Mouse (Mus musculus) kidney, adult 18-20 months (tissue): ENCODE results near the gene Zbed3.
A peak's percentile ranks its signal among the peaks of the same experiment; 100 is the strongest.
"Not testable (repeated sequence)": the region's sequence is repeated elsewhere in the genome, so short reads cannot be mapped to it uniquely, and the experiment has no call there.

Experiments used
- DNase-seq: peaks from one replicate; pipeline ENCODE4 v3.0.0; 2021

Zbed3 gene

GRCm38 (mm10) chr13:95332086-95332899 is 8.9 kb downstream of the Zbed3 start:
- no peak for DNase-seq

DNA sequence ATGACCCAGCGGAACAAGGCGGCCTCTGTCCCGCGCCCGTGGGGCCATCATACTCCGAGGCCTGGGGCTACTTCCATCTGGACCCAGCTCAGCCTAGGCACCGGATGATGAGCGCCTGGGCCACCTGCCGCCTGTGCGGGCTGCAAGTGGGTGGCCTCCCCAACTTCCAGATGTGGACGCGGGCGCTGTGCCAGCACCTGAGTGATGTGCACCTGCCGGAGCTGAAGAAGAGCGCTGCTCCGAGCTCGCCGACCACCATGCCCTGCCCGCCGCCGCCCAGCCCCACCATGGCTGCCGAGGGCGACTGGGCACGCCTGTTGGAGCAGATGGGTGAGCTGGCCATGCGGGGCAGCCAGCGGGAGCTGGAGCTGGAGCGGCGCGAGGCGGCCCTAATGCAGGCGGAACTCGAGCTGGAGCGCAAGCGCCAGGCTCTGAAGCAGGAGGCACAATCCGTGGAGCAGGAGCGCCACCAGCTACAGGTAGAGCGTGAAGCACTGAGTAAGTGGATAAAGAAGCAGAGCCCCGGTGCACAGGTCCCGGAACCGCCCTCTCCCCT is 12.8 kb downstream of the Zbed3 start:
- no peak for DNase-seq

DNA sequence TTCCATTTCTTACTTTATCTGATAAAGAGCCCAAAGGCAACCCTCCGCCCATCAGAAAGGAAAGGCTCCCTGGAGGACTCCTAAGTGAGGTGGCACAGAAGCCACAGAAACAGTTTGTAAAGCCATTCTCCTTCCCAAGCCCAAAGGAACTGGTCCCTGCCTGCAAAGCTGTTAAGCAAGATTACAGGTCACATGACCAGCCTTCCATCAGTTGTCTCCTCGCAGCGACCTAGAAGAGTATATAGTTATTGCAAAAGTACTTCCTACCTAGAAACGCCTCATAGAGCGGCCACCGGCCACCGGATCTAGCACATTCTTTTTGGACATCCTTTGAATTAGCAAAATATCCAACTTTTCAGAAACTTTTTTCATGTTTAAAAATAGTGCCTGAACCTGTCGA is 20.1 kb downstream of the Zbed3 start:
- DNase-seq = no peak

DNA sequence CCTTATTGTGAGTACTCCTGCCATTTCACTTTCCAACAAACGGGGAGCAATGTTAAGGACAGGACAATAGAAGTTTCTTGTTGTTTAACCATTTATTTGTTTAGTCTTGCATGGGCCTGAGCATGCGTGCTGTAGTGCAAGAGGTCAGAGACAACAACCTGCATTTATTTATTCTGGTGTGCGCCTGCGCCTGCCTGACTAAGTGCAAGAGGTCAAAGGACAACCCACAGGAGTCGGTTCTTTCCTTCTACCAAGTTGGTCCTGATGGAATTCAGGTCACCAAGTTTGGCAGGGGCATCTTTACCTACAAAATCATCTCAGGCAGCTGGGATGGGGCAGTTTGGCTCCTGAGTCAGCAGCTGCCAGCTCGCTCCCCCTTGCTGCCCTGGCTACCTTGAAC is 22.5 kb downstream of the Zbed3 start:
- DNase-seq = peak; percentile 45

DNA sequence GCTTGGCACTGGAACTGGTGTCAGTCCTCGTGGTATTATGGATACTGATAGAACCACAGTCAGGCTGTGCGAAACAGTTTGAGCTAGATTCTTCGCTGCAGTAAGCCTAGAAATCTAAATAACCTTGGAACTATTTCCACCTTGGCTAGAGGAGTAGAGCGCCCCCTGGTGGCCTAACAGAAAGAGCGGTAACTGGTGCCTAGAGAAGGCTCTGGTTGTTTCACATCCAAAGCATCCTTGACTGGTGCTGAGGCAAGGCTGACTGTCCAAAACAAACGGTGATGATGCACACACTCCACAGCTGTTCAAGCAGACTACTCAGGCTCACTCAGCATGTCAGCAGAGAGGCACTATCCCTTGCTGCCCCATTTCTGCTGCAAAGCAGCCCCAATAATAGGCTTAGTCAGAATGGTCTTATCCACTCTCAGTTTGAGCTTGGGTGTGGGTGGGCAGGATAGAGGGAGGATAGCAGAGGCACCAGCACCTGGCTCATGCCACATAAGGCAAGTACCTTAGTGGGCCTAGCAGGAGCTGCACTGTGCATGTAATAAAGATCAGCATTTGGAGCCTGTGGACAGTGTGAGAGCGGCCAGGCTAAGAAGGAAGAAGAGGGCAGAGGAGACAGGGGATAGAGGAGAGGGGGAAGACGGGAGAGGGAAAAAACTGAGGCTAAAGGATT is 23.7 kb downstream of the Zbed3 start:
- DNase-seq = peak; percentile 83

DNA sequence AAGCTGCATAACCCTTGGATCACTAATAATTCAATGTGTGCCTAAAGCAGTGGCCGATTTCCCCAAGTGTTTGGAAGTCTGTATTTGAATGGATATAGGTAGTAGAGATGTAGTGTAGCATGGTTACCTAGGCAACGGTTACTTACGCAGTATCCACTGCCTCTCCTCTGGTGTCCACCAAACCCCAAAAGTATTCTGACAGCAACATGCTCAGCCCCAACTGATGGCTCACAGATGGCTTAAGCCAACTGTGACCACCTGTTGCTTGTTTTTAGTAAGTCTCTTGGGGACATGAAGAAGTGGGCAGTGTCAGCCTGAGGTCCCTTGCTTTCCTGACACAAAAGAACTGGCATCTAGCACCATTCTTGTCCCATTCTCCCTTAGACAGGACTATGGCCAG is 25.1 kb downstream of the Zbed3 start:
- no peak for DNase-seq

DNA sequence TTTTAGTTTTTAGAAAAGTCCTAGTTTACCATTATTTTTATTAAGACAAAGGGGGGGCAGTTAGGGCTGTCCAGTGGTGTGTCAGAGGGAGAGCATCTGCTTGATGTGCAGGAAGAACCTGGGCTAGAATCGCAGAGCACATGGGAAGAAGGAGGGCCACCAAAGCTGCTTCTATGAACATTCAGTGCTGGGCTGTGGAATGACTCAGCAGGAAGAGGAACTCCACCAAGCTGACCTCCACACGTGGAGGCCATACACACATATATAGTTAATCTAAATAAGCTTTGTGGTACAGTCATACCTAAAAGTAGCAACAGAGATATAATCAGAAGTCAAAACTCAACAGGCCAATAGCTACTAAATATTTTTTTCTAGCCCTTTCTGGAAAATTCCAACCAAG is 34.8 kb downstream of the Zbed3 start:
- no peak for DNase-seq

DNA sequence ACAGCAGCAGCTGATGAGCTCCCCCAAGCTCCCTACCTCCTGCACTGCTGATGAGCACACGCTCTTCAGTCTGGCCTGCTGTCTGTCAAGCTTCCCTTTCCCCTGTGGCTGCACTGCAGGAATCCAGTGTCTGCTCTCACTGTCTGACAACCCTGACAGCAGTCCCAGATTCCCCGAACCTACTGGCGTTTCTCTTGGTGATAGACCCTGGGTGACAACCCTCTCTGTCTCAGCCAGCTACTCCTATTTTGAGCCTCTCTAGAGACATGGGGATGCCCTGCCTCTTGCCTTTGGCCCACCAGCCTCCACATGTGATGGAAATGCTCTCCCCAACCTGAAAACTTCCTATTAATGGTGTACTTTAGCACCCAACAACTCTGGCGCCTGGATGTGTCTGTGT is 40.0 kb downstream of the Zbed3 start:
- DNase-seq = no peak

DNA sequence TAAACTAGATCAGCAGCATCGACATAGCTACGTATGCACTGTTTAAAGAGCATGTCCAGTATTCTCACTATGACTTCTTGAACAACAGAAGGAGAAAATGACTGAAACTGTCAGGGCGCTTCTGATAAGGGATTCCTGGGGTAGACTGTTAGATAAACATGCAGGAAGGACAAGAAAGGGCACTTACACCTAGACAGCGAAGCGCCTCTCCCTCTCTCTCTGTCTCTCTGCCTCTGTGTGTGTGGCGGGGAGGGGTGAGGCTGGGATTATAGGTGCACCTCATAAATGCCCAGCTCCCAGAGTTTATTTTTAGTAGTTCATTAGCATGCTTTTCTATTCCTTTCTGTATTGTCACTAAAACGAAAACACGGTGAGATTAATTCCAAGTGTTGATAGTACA is 42.9 kb downstream of the Zbed3 start:
- DNase-seq = no peak

GRCm38 (mm10) chr13:95374701-95375553 is 51.5 kb downstream of the Zbed3 start, which contains the start of gene Aggf1:
Aggf1 (minus strand) TSS chr13:95375352.
- DNase-seq = peak; percentile 94

DNA sequence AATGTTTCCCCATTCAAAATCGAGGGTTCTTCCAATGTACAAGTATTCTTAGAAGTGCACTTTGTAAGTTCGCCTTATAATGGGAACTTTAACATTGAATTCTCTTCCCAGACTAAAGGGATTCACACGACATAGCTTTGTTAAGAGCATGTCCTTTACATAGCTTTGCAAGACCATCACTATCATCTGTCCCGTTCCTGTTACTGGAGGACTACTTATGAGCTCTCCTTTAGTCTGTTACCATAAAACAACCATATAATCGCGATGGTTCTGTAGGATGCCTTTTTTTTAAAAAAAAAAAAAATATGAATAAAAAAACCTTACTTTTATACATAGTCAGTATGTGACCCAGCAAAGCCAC is 52.1 kb downstream of the Zbed3 start:
- DNase-seq = no peak

DNA sequence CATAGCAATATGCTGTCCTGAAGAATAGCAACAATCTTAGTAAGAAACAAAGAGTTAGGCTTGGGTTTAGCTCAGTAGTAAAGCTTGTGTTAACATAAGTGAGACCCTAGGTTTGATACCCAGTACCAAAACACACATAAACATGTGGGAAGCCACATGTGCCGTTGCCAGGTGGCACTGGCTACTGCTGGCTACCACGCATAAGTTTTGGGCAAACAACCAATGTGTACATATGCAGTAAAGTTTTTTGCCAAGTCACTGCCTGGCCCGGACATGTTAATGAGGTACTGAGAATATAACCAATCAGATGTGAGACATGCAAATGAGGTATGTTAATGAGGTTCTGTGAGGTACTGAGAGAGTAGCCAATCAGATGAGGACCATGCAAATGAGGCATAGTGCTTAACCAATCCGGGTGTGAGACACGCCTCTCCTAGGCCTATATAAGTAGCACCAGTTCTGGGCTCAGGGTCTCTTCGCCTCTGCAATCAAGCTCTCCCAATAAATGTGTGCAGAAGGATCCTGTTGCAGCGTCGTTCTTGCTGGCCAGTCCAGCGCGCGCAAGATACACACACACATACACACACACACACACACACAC is 53.4 kb downstream of the Zbed3 start:
- not testable (repeated sequence) for DNase-seq

- DNase-seq = no peak
These were observed 55.3 kb downstream of the Zbed3 start for GRCm38 (mm10) chr13:95378696-95379095.

DNA sequence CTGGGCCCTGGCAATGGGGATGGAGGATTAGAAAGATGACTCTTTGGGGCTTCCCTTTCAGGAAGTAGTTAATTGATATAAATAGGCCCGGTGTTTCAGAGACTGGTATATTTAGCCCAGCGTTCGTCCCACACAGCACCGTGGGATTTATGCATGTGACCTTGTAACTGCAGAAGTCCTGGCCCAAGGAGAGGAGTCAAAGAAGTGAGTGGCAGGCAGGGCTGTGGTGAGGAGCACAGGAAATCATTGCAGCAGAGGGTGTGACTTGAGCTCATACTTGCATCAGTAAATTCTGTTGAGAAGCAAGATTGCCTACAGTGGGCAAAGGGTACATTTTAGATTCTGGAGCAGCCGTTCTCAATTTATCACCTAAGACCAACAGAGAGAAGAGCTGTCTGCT is 59.0 kb downstream of the Zbed3 start:
- DNase-seq = no peak
